Mouse (Mus musculus): ENCODE measurements at regions not wholly inside any gene's neighbourhood (a gene's known extent, or its start where the extent isn't known, plus 50 kb on each side); places are given as distances from the start of the nearest gene placed in this dataset.
A peak's percentile ranks its signal among the peaks of the same experiment; 100 is the strongest.

GRCm38 (mm10) chr2:114812141-114812902 lies 157.6 kb upstream of the Dph6 start:
- Histone ChIP-seq H3K9me3 (ENCODE audit: control insufficient read depth, low read length) (no peaks in the 10 kb centered on the region), H3K36me3 (ENCODE audit: control insufficient read depth, insufficient read depth, low read length) (no peaks in the 10 kb centered on the region), H3K27ac (ENCODE audit: low read depth, low read length) (no peak overlapping the region), H3K27me3 (replicated peaks; ENCODE audit: control insufficient read depth, insufficient read depth, low read length) (no peaks in the 10 kb centered on the region), H3K4me1 (ENCODE audit: control insufficient read depth, insufficient read depth, low read depth, low read length) (no peaks in the 10 kb centered on the region), H3K4me2 (ENCODE audit: low read length) (no peak overlapping the region), H3K4me3 (ENCODE audit: low read length) (no peak overlapping the region), H3K9ac (ENCODE audit: low read depth, low read length) (no peak overlapping the region)
- whole genome bisulfite sequencing: 80% methylated on average over 11 of the region's 11 CpGs
- no peak for ATAC-seq

GRCm38 (mm10) chr2:114812903-114813290 lies 158.1 kb upstream of the Dph6 start:
- Histone ChIP-seq H3K36me3 (ENCODE audit: control insufficient read depth, insufficient read depth, low read length) (no peaks in the 10 kb centered on the region), H3K9ac (ENCODE audit: low read depth, low read length) (no peak overlapping the region), H3K9me3 (ENCODE audit: control insufficient read depth, low read length) (no peaks in the 10 kb centered on the region), H3K27me3 (replicated peaks; ENCODE audit: control insufficient read depth, insufficient read depth, low read length) (no peaks in the 10 kb centered on the region), H3K4me1 (ENCODE audit: control insufficient read depth, insufficient read depth, low read depth, low read length) (no peaks in the 10 kb centered on the region), H3K4me3 (ENCODE audit: low read length) (no peak overlapping the region), H3K4me2 (ENCODE audit: low read length) (no peak overlapping the region), H3K27ac (ENCODE audit: low read depth, low read length) (no peak overlapping the region)
- no peak for ATAC-seq
- WGBS: 54% methylated on average over 3 of the region's 3 CpGs

GRCm38 (mm10) chr2:114822657-114823056 lies 167.9 kb upstream of the Dph6 start:
- Histone ChIP-seq H3K4me3 (ENCODE audit: low read length) (no peak overlapping the region), H3K4me1 (ENCODE audit: control insufficient read depth, insufficient read depth, low read depth, low read length) (no peaks in the 10 kb centered on the region), H3K27ac (ENCODE audit: low read depth, low read length) (no peak overlapping the region), H3K9ac (ENCODE audit: low read depth, low read length) (no peak overlapping the region), H3K27me3 (replicated peaks; ENCODE audit: control insufficient read depth, insufficient read depth, low read length) (no peaks in the 10 kb centered on the region), H3K36me3 (ENCODE audit: control insufficient read depth, insufficient read depth, low read length) (no peaks in the 10 kb centered on the region), H3K4me2 (ENCODE audit: low read length) (no peak overlapping the region), H3K9me3 (ENCODE audit: control insufficient read depth, low read length) (no peaks in the 10 kb centered on the region)
- 64% methylated on average over 3 of the region's 3 CpGs for WGBS
- no peak for ATAC-seq

DNA sequence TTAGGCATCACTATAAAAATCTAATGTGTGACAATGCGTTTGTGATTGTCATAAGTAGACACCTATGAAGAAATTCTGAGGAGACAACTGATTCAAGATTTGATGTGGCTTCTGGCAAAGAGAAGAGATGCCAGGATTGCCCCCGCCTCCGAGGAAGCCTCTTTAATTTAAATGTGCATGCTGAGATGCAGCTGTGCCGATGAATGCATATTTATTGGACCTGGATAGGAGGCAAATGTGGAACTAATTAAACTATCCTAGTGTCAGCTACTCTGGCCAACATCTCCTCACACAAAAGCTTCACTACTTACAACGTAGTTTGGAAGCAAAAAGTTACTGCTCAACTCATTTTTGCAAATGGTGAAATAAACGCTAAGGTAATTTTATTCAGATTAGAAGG lies 173.4 kb upstream of the Dph6 start:
- Histone ChIP-seq H3K27ac (ENCODE audit: low read depth, low read length) (no peak overlapping the region), H3K4me1 (ENCODE audit: control insufficient read depth, insufficient read depth, low read depth, low read length) (no peaks in the 10 kb centered on the region), H3K9ac (ENCODE audit: low read depth, low read length) (no peak overlapping the region), H3K36me3 (ENCODE audit: control insufficient read depth, insufficient read depth, low read length) (no peaks in the 10 kb centered on the region), H3K4me3 (ENCODE audit: low read length) (no peak overlapping the region), H3K9me3 (ENCODE audit: control insufficient read depth, low read length) (no peaks in the 10 kb centered on the region), H3K27me3 (replicated peaks; ENCODE audit: control insufficient read depth, insufficient read depth, low read length) (no peaks in the 10 kb centered on the region), H3K4me2 (ENCODE audit: low read length) (no peak overlapping the region)
- 0 out of 2 replicates have a peak, but pooled peaks have one; percentile 54 for ATAC-seq
- whole genome bisulfite sequencing: 36% methylated on average over 6 of the region's 6 CpGs

- ATAC-seq: peak; percentile 24; the same call in 1 of the 2 replicates
- no peaks in the 10 kb centered on the region for H3K9me3 ChIP-seq (ENCODE audit: control insufficient read depth, low read length)
- H3K27me3 ChIP-seq (replicated peaks; ENCODE audit: control insufficient read depth, insufficient read depth, low read length): no peaks in the 10 kb centered on the region
- WGBS: 47% methylated on average over 2 of the region's 2 CpGs
- H3K4me1 ChIP-seq (ENCODE audit: control insufficient read depth, insufficient read depth, low read depth, low read length): peaks cover 3% of the 10 kb centered on the region; the same call in 1 of the 2 replicates
- H3K27ac ChIP-seq (ENCODE audit: low read depth, low read length): no peak overlapping the region
- H3K36me3 ChIP-seq (ENCODE audit: control insufficient read depth, insufficient read depth, low read length): no peaks in the 10 kb centered on the region
- H3K4me3 ChIP-seq (ENCODE audit: low read length): no peak overlapping the region
- H3K4me2 ChIP-seq (ENCODE audit: low read length): no peak overlapping the region
- no peak overlapping the region for H3K9ac ChIP-seq (ENCODE audit: low read depth, low read length)
Measured at GRCm38 (mm10) chr2:114835694-114836093, 180.9 kb upstream of the Dph6 start.

- no peaks in the 10 kb centered on the region for H3K9me3 ChIP-seq (ENCODE audit: control insufficient read depth, low read length)
- H3K9ac ChIP-seq (ENCODE audit: low read depth, low read length): no peak overlapping the region
- H3K36me3 ChIP-seq (ENCODE audit: control insufficient read depth, insufficient read depth, low read length): no peaks in the 10 kb centered on the region
- ATAC-seq: peak; percentile 87
- H3K27me3 ChIP-seq (replicated peaks; ENCODE audit: control insufficient read depth, insufficient read depth, low read length): no peaks in the 10 kb centered on the region; the same call in 1 of the 2 replicates
- 68% methylated on average over 9 of the region's 9 CpGs for WGBS
- no peak overlapping the region for H3K4me3 ChIP-seq (ENCODE audit: low read length)
- H3K4me1 ChIP-seq (ENCODE audit: control insufficient read depth, insufficient read depth, low read depth, low read length): no peaks in the 10 kb centered on the region
- H3K27ac ChIP-seq (ENCODE audit: low read depth, low read length): no peak overlapping the region
- H3K4me2 ChIP-seq (ENCODE audit: low read length): no peak overlapping the region
Measured at GRCm38 (mm10) chr2:114843696-114844388, 189.1 kb upstream of the Dph6 start.

- Histone ChIP-seq H3K27ac (ENCODE audit: low read depth, low read length) (no peak overlapping the region), H3K4me3 (ENCODE audit: low read length) (no peak overlapping the region), H3K4me1 (ENCODE audit: control insufficient read depth, insufficient read depth, low read depth, low read length) (no peaks in the 10 kb centered on the region), H3K9me3 (ENCODE audit: control insufficient read depth, low read length) (no peaks in the 10 kb centered on the region), H3K27me3 (replicated peaks; ENCODE audit: control insufficient read depth, insufficient read depth, low read length) (no peaks in the 10 kb centered on the region; the same call in 1 of the 2 replicates), H3K36me3 (ENCODE audit: control insufficient read depth, insufficient read depth, low read length) (no peaks in the 10 kb centered on the region), H3K9ac (ENCODE audit: low read depth, low read length) (no peak overlapping the region), H3K4me2 (ENCODE audit: low read length) (no peak overlapping the region)
- WGBS: 61% methylated on average over 3 of the region's 3 CpGs
- no peak; the same call in none of the 2 replicates for ATAC-seq
Measured at GRCm38 (mm10) chr2:114844389-114844771, 189.6 kb upstream of the Dph6 start.

DNA sequence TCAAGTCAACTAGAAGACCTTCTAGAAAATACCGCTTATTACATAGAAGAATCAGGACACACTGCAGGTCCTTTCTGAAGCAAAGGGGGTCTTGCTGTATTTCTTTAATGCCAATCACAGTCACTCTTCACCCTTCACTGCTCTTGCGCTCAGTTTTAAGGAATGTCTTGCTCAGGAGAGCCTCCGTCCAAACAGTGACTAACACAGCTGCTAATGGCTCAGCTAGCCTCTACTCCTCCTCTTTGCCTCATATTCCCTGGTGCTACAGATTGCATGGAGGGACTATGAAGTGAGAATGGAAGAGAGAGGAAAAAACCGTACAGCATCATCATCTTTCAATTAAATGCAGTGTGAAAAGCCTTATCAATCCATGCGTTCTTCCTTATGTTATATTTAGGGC lies 193.7 kb upstream of the Dph6 start:
- 92% methylated on average over 5 of the region's 5 CpGs for WGBS

DNA sequence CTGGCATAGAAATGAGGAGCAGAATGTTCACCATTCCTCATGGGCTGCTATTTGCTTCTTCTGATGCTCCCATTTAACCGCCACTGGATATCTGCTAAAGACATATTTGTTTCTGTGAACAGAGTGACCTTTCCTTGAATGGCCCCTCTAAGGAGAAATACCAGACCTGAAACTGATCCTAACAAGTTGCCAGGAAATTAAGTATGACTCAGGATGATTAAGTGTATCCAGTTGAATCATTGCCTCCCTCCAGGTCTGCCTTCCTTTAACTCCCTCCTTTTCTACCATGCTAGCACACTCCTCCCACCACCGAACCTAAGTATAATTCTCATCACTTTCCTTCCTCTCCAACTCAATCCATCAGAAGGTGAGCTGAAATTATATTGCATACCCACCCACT lies 194.2 kb upstream of the Dph6 start:
- no peaks in the 10 kb centered on the region for H3K9me3 ChIP-seq (ENCODE audit: control insufficient read depth, low read length)
- no peak overlapping the region for H3K4me2 ChIP-seq (ENCODE audit: low read length)
- H3K27ac ChIP-seq (ENCODE audit: low read depth, low read length): no peak overlapping the region
- WGBS: 91% methylated on average over 2 of the region's 2 CpGs
- no peaks in the 10 kb centered on the region for H3K36me3 ChIP-seq (ENCODE audit: control insufficient read depth, insufficient read depth, low read length)
- no peaks in the 10 kb centered on the region for H3K4me1 ChIP-seq (ENCODE audit: control insufficient read depth, insufficient read depth, low read depth, low read length)
- ATAC-seq: no peak
- no peak overlapping the region for H3K4me3 ChIP-seq (ENCODE audit: low read length)
- H3K9ac ChIP-seq (ENCODE audit: low read depth, low read length): no peak overlapping the region
- no peaks in the 10 kb centered on the region; the same call in 1 of the 2 replicates for H3K27me3 ChIP-seq (replicated peaks; ENCODE audit: control insufficient read depth, insufficient read depth, low read length)

More for the DNA sequence above, 193.7 kb upstream of the Dph6 start:
- Histone ChIP-seq H3K36me3 (ENCODE audit: control insufficient read depth, insufficient read depth, low read length) (no peaks in the 10 kb centered on the region), H3K4me3 (ENCODE audit: low read length) (no peak overlapping the region), H3K4me1 (ENCODE audit: control insufficient read depth, insufficient read depth, low read depth, low read length) (no peaks in the 10 kb centered on the region), H3K27me3 (replicated peaks; ENCODE audit: control insufficient read depth, insufficient read depth, low read length) (no peaks in the 10 kb centered on the region; the same call in 1 of the 2 replicates), H3K4me2 (ENCODE audit: low read length) (no peak overlapping the region), H3K9me3 (ENCODE audit: control insufficient read depth, low read length) (no peaks in the 10 kb centered on the region), H3K9ac (ENCODE audit: low read depth, low read length) (no peak overlapping the region), H3K27ac (ENCODE audit: low read depth, low read length) (no peak overlapping the region)
- ATAC-seq: no peak
